Mouse (Mus musculus) megakaryocyte-erythroid progenitor cell, adult 5-6 weeks (primary cell): ENCODE results near the gene Ncor1. TPM values are rescaled to one million over a fixed set of nuclear protein-coding genes. Genes with fewer than 3 reads are reported as not detected.

Source experiments
- ATAC-seq: replicated peaks from 2 replicates; pipeline ENCODE4 v1.8.0; 2016; ENCODE audit warnings: mild to moderate bottlenecking, inconsistent platforms; ENCODE audit not compliant: severe bottlenecking, poor library complexity, low FRiP score, low TSS enrichment
- total RNA-seq, 2 experiments: library from RNA; stranded (forward) in 1 of 2; stranded (reverse) in 1 of 2; fragments of 200-1000, 215-1000 nt in 1 of 2; fragments of >200 nt in 1 of 2; fragmentation: Nextera tagmentation in 1 of 2; gene quantifications; 2 replicates each; pipeline ENCODE4 v1.2.3; 2014 to 2017

Gene Ncor1
- total RNA-seq, 2 experiments from 2014 or later, result 261 to 282 TPM

DNA sequence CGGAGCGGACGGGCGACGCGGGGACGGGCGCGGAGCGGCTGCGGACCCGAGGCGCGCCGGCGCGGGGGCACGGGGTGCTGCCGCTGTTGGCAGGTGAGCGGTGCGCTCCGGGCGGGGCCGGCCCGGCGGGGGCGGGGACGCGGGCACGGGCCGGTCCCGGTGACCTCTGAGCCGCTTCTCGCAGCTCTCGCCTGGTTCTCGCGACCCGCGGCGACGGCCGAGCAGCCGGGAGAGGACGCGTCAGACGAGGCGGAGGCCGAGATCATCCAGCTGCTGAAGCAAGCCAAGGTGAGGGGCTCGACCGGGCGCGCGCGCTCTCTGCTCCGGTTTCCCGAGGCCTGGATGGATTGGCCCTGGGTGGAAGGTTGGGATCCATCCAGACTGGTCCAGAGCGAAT, 176.7 kb downstream of the Ncor1 start:
- ATAC-seq, result 0 out of 2 replicates have a peak, but pooled peaks have one; percentile 19

DNA sequence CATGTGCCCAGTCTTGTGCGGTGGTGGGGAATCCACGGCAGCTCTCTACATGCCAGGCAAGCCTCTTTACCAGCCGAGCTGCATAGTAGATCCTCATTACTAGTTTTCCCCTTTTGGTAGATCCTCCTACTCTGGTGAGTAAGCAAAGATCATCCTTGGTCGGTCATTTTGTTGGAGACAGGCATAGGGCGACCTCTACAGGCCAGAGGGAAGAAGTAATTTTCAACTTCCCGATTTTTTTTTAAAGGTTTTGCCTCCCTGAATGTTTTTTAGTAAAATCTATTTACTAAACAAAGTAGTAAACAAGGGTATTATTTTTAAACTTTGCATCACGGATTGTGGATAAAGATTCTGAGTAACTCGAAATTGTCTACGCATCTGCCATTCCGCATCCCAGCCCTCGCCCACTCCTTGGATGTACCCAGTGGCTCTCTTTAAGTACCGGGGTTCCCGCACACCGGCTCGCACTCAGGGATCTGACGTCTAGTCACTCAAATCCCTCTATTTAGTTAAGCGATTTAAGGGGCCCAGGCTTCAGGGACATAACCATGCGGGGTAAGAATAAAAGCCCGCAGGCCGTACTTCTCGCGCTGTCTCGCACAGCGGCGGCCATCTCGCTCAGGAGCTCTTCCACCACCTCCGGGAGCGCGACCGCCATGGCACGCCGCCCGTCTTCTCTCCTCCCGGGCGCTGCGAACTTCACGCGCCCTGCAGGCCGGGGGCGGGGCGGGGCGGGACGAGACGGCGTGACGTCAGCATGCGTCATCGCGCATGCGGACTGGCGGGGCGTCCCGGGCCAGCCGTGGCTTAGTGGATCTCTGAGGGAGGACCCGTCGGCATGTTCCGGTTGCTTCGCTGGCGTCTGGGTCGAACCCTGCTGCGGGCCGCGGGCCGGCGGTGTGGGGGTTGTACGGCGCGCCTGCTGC, 177.4 kb downstream of the Ncor1 start, which contains the start of the genes Zswim7 and Ttc19:
Gene Zswim7 (minus strand): TSS at position 701 of the 926 bp plus-strand sequence.
Gene Ttc19 (plus strand): TSS at position 799 of the 926 bp plus-strand sequence.
- ATAC-seq, result peak; percentile 69

- ATAC-seq, result peak; percentile 87
Measured at GRCm38 (mm10) chr11:62278027-62278426, 180.3 kb downstream of the Ncor1 start.

DNA sequence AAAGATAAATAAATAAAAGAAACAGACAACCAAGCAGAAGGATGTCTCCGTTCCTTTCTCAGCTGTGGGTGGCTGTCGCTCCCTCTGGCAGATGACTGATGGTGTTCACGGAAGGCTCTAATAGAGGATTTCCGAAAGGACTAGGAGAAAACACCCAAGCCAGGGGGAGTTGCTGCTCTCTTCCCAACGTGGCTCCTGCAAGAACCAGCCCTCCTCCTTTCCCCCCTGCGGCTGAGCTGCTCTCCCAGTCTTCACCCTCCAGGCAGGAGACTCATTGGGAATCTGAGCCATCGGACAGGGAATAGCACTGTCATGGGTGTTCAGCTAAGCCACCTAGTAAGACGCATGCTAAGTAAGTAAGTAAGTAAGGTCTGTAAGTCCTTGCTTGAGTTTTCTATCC, 181.3 kb downstream of the Ncor1 start:
- no peak for ATAC-seq

- ATAC-seq, result no peak
Measured at GRCm38 (mm10) chr11:62270851-62271250, 187.5 kb downstream of the Ncor1 start.

DNA sequence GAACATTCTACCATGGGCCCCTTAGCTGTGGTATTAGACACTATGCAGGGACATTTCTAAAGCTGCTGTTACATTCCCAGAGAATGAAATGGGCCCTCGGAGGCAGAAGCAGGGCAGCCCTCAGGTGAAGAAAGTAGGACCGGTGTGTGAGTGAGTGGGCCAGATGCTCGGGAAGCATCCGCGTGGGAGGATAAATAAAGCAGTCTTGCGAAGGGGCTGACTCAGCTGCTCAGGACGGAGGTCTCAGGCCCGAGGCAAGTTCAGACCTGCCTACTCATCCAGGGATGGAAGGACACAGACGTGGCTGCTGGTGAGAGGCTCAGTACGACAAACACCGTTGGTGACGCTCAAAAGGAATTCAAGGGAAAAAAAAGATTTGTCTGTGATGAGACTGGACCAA, 189.2 kb downstream of the Ncor1 start:
- ATAC-seq, result no peak

DNA sequence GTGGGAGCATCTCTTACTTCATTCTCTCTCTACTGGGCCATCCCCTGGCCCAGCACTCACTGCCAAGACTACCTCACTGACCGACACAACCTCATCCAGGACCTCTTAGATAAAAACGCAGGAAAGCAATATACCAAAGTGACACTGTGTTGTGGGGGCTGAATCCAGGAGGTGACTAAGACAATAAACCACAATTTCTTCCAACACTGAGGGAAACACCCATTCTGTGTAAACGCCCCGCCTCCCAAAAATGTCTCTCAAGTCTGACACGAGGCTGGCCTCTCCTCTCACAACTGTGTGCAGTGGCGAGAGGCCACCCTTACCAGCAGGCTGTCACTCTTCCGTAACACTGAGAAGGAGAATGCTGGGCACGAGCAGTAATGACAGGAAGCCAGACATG, 190.0 kb downstream of the Ncor1 start:
- ATAC-seq, result no peak

DNA sequence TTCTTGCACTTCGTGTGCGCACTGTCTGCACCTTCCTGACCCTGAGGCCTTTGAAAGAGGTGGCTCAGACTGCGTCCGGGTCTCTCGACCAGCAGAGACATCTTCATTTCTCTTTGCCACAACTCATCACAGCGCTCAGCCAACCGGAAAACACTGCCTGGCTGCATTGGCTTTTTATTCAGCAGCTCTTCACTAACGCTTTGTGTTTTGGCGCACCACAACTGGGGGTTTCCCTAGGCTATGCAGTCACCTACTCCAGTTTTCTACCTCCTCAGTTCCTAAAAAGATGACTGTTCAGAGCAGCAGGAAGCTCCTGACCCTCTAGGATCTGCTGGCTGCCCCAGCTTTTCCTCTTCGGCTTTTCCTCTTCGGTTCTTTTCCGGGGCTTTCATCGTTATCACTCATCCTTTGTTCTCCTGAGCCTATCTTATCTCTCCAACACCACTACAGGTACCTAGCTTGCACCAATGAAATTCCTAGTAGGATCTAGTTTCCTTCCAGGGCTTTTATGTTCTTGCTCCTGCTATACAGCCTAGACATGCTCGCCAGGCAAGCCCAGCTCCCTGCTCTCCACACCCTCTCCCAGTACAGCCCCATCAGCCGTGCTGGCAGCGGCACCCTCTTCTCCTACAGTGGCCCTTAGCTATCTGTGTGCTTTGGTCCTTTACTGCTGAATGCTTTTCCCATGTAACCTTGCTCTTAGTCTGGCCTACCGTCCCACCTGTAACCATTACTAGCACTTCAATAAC, 191.7 kb downstream of the Ncor1 start:
- ATAC-seq, result no peak

Other genes with a start within 250 kb of the Ncor1 start
- not detected in 2 replicates for gene Adora2b, start 209.6 kb downstream of the Ncor1 start, total RNA-seq (2014; fragmentation: Nextera tagmentation)
- not detected in 2 replicates for gene Adora2b, start 209.6 kb downstream of the Ncor1 start, total RNA-seq (2017)
- 14.7 and 14.9 TPM in 2 replicates for gene Zswim7, start 177.2 kb downstream of the Ncor1 start, total RNA-seq (2014; fragmentation: Nextera tagmentation)
- 7.7 and 9.5 TPM in 2 replicates for gene Zswim7, start 177.2 kb downstream of the Ncor1 start, total RNA-seq (2017)
- 9.9 and 14.9 TPM in 2 replicates for gene Ttc19, start 177.1 kb downstream of the Ncor1 start, total RNA-seq (2014; fragmentation: Nextera tagmentation)
- gene Ttc19, start 177.1 kb downstream of the Ncor1 start, total RNA-seq (2017), result 12.1 and 23.5 TPM in 2 replicates
- 10.6 and 12.0 TPM in 2 replicates for gene Pigl, start 81 bp downstream of the Ncor1 start, total RNA-seq (2014; fragmentation: Nextera tagmentation)
- 2.0 and 3.2 TPM in 2 replicates for gene Pigl, start 81 bp downstream of the Ncor1 start, total RNA-seq (2017)
- 113 and 115 TPM in 2 replicates for gene Cenpv, start 80.7 kb upstream of the Ncor1 start, total RNA-seq (2014; fragmentation: Nextera tagmentation)
- 56.1 and 64.9 TPM in 2 replicates for gene Cenpv, start 80.7 kb upstream of the Ncor1 start, total RNA-seq (2017)
- gene Ubb, start 92.6 kb upstream of the Ncor1 start, total RNA-seq (2014; fragmentation: Nextera tagmentation), result 729 and 731 TPM in 2 replicates
- 1,059 and 1,094 TPM in 2 replicates for gene Ubb, start 92.6 kb upstream of the Ncor1 start, total RNA-seq (2017)
- gene Trpv2, start 115.9 kb upstream of the Ncor1 start, total RNA-seq (2014; fragmentation: Nextera tagmentation), result 31.3 and 45.4 TPM in 2 replicates
- 12.2 and 25.6 TPM in 2 replicates for gene Trpv2, start 115.9 kb upstream of the Ncor1 start, total RNA-seq (2017)
- 2.1 and 3.1 TPM in 2 replicates for gene Lrrc75a, start 190.0 kb upstream of the Ncor1 start, total RNA-seq (2014; fragmentation: Nextera tagmentation)
- 0.99 and 1.8 TPM in 2 replicates for gene Lrrc75a, start 190.0 kb upstream of the Ncor1 start, total RNA-seq (2017)
- gene Mmgt2, start 190.1 kb upstream of the Ncor1 start, total RNA-seq (2014; fragmentation: Nextera tagmentation), result 16.4 and 29.7 TPM in 2 replicates
- 9.1 and 14.8 TPM in 2 replicates for gene Mmgt2, start 190.1 kb upstream of the Ncor1 start, total RNA-seq (2017)